Mouse (Mus musculus) spleen, adult 2 months (tissue): Measurements from ENCODE around the gene Hs6st3. TPM values are rescaled to one million over a fixed set of nuclear protein-coding genes. Genes with fewer than 3 reads are reported as not detected.
A peak's percentile ranks its signal among the peaks of the same experiment; 100 is the strongest.

ENCODE experiments used
- DNase-seq, 2 experiments: peaks; one replicate each; pipeline versions ENCODE4 v3.0.0 to v3.0.0-alpha.2; 2012 to 2021; ENCODE audit warnings: low spot score in 2 of 2, low read depth in 1 of 2
- H3K27ac ChIP-seq: fragments of 200-500 bp; 2 replicates; pipeline ENCODE4 v1.5.1; 2012; ENCODE audit warnings: low read length, inconsistent platforms; ENCODE audit not compliant: insufficient read depth
- H3K27me3 ChIP-seq: fragments of 200-500 bp; 2 replicates; pipeline ENCODE4 v1.6.1; 2012; ENCODE audit warnings: mild to moderate bottlenecking, moderate library complexity, low read length, inconsistent platforms; ENCODE audit not compliant: control insufficient read depth, insufficient read depth
- H3K36me3 ChIP-seq: fragments of 200-500 bp; 2 replicates; pipeline ENCODE4 v1.6.1; 2012; ENCODE audit warnings: mild to moderate bottlenecking, low read length, inconsistent platforms; ENCODE audit not compliant: control insufficient read depth, insufficient read depth
- H3K4me1 ChIP-seq: fragments of 200-500 bp; 2 replicates; pipeline ENCODE4 v1.6.1; 2011; ENCODE audit warnings: inconsistent platforms; ENCODE audit not compliant: control insufficient read depth, insufficient read depth, insufficient read length
- H3K4me3 ChIP-seq: fragments of 200-500 bp; 2 replicates; pipeline ENCODE4 v1.5.1; 2011; ENCODE audit warnings: mild to moderate bottlenecking, inconsistent platforms; ENCODE audit not compliant: insufficient read depth, insufficient read length; ENCODE audit errors: extremely low read depth
- CTCF ChIP-seq: fragments of 200-500 bp; IDR thresholded peaks from 2 replicates; pipeline ENCODE4 v1.5.1; 2011; ENCODE audit warnings: mild to moderate bottlenecking, inconsistent platforms; ENCODE audit not compliant: insufficient read depth, insufficient read length, insufficient replicate concordance; ENCODE audit errors: extremely low read depth
- POLR2A ChIP-seq: fragments of 200-500 bp; IDR thresholded peaks from 2 replicates; pipeline ENCODE4 v1.6.1; 2011; ENCODE audit warnings: low read depth, low read length, inconsistent platforms
- WGBS: fragments of 180-500 bp; shearing (Covaris S2); methylation state at CpG from one replicate; pipeline ENCODE4 v1.1.7; 2018; 5-methylcytosine and 5-hydroxymethylcytosine counted together
- polyA plus RNA-seq: library from polyadenylated mRNA; depleted of rRNA; stranded (reverse); fragments of >200 nt; gene quantifications from 2 replicates; pipeline ENCODE4 v1.2.3, GENCODE M21; 2012; rRNA removed

Hs6st3 gene
- not detected in 2 replicates for polyA plus RNA-seq

GRCm38 (mm10) chr14:119137906-119138785, at the start of gene Hs6st3:
Gene Hs6st3 (plus strand): TSS chr14:119138341.
- Histone ChIP-seq H3K27me3 (peaks cover 12% of the 10 kb centered on the region), H3K27ac (no peak within 1 kb of the TSS), H3K4me3 (no peak within 1 kb of the TSS; the same call in 1 of the 2 replicates), H3K4me1 (no peaks in the 10 kb centered on the region; the same call in 1 of the 2 replicates), H3K36me3 (no peaks in the 10 kb centered on the region)
- 3% methylated on average over 95 of the region's 100 CpGs for WGBS
- DNase-seq = no peak
- TF ChIP-seq POLR2A (no peak), CTCF (no peak)

- Histone ChIP-seq H3K27me3 (peaks cover 8% of the 10 kb centered on the region), H3K4me3 (peak within 1 kb of the TSS; percentile 42; the same call in 1 of the 2 replicates), H3K36me3 (no peaks in the 10 kb centered on the region), H3K4me1 (peaks cover 3% of the 10 kb centered on the region; the same call in 1 of the 2 replicates), H3K27ac (no peak within 1 kb of the TSS)
- WGBS = 4% methylated on average over 71 of the region's 72 CpGs
- DNase-seq = peak in 1 of 2 experiments; percentile 5
- TF ChIP-seq CTCF = no peak
Measured at GRCm38 (mm10) chr14:119098851-119099569, 39.1 kb upstream of the Hs6st3 start, which contains the start of gene Uggt2. Gene Uggt2 (minus strand): TSS chr14:119099430.

GRCm38 (mm10) chr14:119099570-119099891, 38.6 kb upstream of the Hs6st3 start:
- no peak for DNase-seq
- peak overlapping the region; percentile 42; the same call in 1 of the 2 replicates for H3K4me3 ChIP-seq
- WGBS = 29% methylated on average over 13 of the region's 13 CpGs
- no peak for TF ChIP-seq CTCF
- no peak for TF ChIP-seq POLR2A
- peaks cover 8% of the 10 kb centered on the region for H3K27me3 ChIP-seq
- no peak overlapping the region for H3K27ac ChIP-seq
- peaks cover 3% of the 10 kb centered on the region; the same call in 1 of the 2 replicates for H3K4me1 ChIP-seq
- no peaks in the 10 kb centered on the region for H3K36me3 ChIP-seq

- 90% methylated on average over 8 of the region's 8 CpGs for WGBS
- Histone ChIP-seq H3K4me1 (no peaks in the 10 kb centered on the region), H3K27me3 (no peaks in the 10 kb centered on the region), H3K27ac (no peak overlapping the region), H3K4me3 (no peak overlapping the region), H3K36me3 (no peaks in the 10 kb centered on the region)
- TF ChIP-seq POLR2A (no peak), CTCF (no peak)
- no peak for DNase-seq
Measured at GRCm38 (mm10) chr14:119107591-119107990, 30.6 kb upstream of the Hs6st3 start.

DNA sequence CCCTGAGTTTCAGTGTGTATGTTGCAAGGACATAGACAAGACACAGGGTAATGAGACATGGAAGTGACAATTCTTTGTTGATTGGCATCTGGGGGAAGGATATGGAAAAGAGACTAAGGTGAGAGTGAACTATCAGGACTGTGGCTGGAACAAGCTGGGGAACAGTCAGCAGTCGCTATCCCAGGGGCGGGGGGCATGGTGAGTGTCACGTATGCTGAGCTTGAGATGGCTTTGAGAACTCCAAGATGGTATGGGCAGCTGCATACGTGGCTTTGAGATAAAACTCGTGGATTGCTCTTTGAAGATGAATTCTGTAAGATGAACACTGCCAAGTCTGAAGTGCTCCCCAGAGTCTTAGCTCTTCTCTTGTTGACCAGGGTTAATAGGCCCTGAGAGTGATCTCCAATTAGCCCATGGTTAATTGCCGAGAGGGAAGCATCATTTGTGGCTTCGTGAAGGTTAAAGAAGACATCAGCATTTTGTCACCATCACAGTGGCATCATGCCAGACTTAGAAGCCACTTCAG, 29.3 kb upstream of the Hs6st3 start:
- Histone ChIP-seq H3K27ac (no peak overlapping the region), H3K4me1 (no peaks in the 10 kb centered on the region), H3K36me3 (no peaks in the 10 kb centered on the region), H3K27me3 (no peaks in the 10 kb centered on the region), H3K4me3 (no peak overlapping the region)
- 78% methylated on average over 7 of the region's 7 CpGs for WGBS
- TF ChIP-seq POLR2A (no peak), CTCF (no peak)
- no peak for DNase-seq

DNA sequence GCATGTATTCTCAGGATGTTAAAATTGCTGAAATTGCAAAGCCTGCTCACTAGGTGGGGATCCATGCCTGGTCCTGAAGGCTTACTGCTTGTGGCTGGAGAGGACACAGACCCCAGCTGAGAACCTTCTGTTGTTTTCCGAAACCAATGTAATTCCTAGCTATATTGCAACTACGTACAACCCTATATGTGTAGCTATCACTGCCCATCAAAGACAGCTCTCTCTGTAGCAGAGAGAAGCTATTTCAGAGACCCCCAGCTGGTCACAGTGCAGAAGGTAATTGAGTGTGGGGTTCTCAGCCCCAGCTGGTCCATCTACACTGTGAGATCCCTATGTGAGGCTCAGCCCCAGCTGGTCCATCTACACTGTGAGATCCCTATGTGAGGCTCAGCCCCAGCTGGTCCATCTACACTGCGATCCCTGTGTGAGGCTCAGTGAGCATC, 28.3 kb upstream of the Hs6st3 start:
- no peaks in the 10 kb centered on the region for H3K4me1 ChIP-seq
- 84% methylated on average over 3 of the region's 3 CpGs for WGBS
- H3K36me3 ChIP-seq = no peaks in the 10 kb centered on the region
- H3K27me3 ChIP-seq = no peaks in the 10 kb centered on the region
- DNase-seq = no peak
- TF ChIP-seq CTCF (no peak), POLR2A (no peak)
- H3K4me3 ChIP-seq = no peak overlapping the region
- H3K27ac ChIP-seq = no peak overlapping the region
